Mouse (Mus musculus) bone marrow macrophage, adult 2 months (primary cell): ENCODE measurements around the gene Dlg5.

Experiments used
- CTCF ChIP-seq: IDR thresholded peaks from 2 replicates; pipeline ENCODE4 v1.5.1; 2012; ENCODE audit warnings: low read depth, mild to moderate bottlenecking, low read length, moderate library complexity
- POLR2A ChIP-seq: IDR thresholded peaks from 2 replicates; pipeline ENCODE4 v1.6.1; 2012; ENCODE audit warnings: mild to moderate bottlenecking, low read depth, low read length, borderline replicate concordance

DNA sequence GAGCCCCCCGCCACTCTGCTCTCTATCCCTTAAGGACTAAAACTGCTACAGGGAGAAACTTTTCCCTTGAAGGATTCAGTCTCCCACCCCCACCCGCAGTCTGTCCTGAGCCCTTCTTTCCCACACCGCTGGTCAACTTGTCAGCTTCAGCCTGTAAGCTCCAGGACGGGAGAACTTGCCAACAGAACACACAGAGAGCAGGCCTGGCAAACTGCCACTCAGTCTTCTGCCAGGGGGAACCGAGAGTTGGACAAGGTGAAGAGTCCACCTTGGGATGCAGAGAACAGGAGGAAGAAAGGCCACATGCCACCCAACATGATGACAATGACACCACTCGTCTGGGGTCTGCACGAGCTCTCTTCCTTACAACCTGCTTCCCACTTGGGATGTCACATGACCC, 56.1 kb downstream of the Dlg5 start:
- TF ChIP-seq CTCF = no peak
- TF ChIP-seq POLR2A = no peak
